Mouse (Mus musculus): ENCODE results near the gene Lrrn4cl. TPM values are rescaled to one million over a fixed set of nuclear protein-coding genes. Genes with fewer than 3 reads are reported as not detected.
A peak's percentile ranks its signal among the peaks of the same experiment; 100 is the strongest.
"Not testable (repeated sequence)": the region's sequence is repeated elsewhere in the genome, so short reads cannot be mapped to it uniquely, and the experiment has no call there.

The Lrrn4cl gene
- total RNA-seq, 2 experiments from 2014 or later: 0.88 to 0.91 TPM

GRCm38 (mm10) chr19:8836327-8836726, 14.2 kb upstream of the Lrrn4cl start:
- DNase-seq (ENCODE audit: low spot score in 2 of 2); intact Hi-C loops (cut with DNase I): not testable (repeated sequence)

GRCm38 (mm10) chr19:8837251-8837791, 13.2 kb upstream of the Lrrn4cl start, which contains the start of gene Bscl2:
TSS of gene Bscl2 (plus strand) at chr19:8837467.
- intact Hi-C loops (cut with DNase I): no loop called here
- DNase-seq (ENCODE audit: low spot score in 2 of 2): peak; percentile 87 to 94

- intact Hi-C loops (cut with DNase I): no loop called here
- DNase-seq (ENCODE audit: low spot score in 2 of 2): peak in 1 of 2 experiments; percentile 72
Observed at GRCm38 (mm10) chr19:8838041-8838730, 12.4 kb upstream of the Lrrn4cl start.

- peak; percentile 86 to 91 for DNase-seq (ENCODE audit: low spot score in 2 of 2)
- intact Hi-C loops (cut with DNase I): no loop called here
Observed at GRCm38 (mm10) chr19:8839103-8839907, 11.3 kb upstream of the Lrrn4cl start, which contains the start of gene Gng3. TSS of gene Gng3 (minus strand) at chr19:8839194.

- intact Hi-C loops (cut with DNase I): loop anchor here (5.0 to 10.0 kb wide), 2 partner anchors 115 to 242 kb away; partner anchors contain the start of gene Tut1
- DNase-seq (ENCODE audit: low spot score in 2 of 2): peak in 1 of 2 experiments; percentile 70
Observed at GRCm38 (mm10) chr19:8839908-8840791, 10.4 kb upstream of the Lrrn4cl start.

GRCm38 (mm10) chr19:8841012-8841411, 9.6 kb upstream of the Lrrn4cl start:
- intact Hi-C loops (cut with DNase I): loop anchor here (5.0 to 10.0 kb wide), 2 partner anchors 114 to 241 kb away; partner anchors contain the start of gene Tut1
- no peak for DNase-seq (ENCODE audit: low spot score in 2 of 2)

GRCm38 (mm10) chr19:8842961-8843360, 7.6 kb upstream of the Lrrn4cl start:
- no peak for DNase-seq (ENCODE audit: low spot score in 2 of 2)
- intact Hi-C loops (cut with DNase I): loop anchor here (5.0 to 10.0 kb wide), 2 partner anchors 112 to 239 kb away; partner anchors contain the start of gene Tut1

GRCm38 (mm10) chr19:8844371-8845129, 6.0 kb upstream of the Lrrn4cl start:
- DNase-seq (ENCODE audit: low spot score in 2 of 2): peak; percentile 86 to 87
- intact Hi-C loops (cut with DNase I): loop anchor here (5.0 to 10.0 kb wide), 2 partner anchors 110 to 238 kb away; partner anchors contain the start of gene Tut1

- intact Hi-C loops (cut with DNase I): loop anchor here (10.0 kb wide), 1 partner anchor 106 kb away; the partner anchor contains the start of gene Tut1
- DNase-seq (ENCODE audit: low spot score in 2 of 2): no peak
Observed at GRCm38 (mm10) chr19:8848356-8848755, 2.2 kb upstream of the Lrrn4cl start.

GRCm38 (mm10) chr19:8851639-8852038, 1.1 kb downstream of the Lrrn4cl start:
- intact Hi-C loops (cut with DNase I): loop anchor here (5.0 to 10.0 kb wide), 2 partner anchors 36 to 263 kb away; partner anchors contain the start of genes 1810009A15Rik and Gm49416
- no peak for DNase-seq (ENCODE audit: low spot score in 2 of 2)

- intact Hi-C loops (cut with DNase I): loop anchor here (5.0 to 10.0 kb wide), 2 partner anchors 35 to 262 kb away; partner anchors contain the start of genes 1810009A15Rik and Gm49416
- DNase-seq (ENCODE audit: low spot score in 2 of 2): no peak
Observed at GRCm38 (mm10) chr19:8852236-8852928, 1.8 kb downstream of the Lrrn4cl start.

GRCm38 (mm10) chr19:8853117-8853516, 2.5 kb downstream of the Lrrn4cl start:
- peak in 1 of 2 experiments; percentile 30 for DNase-seq (ENCODE audit: low spot score in 2 of 2)
- intact Hi-C loops (cut with DNase I): loop anchor here (5.0 to 10.0 kb wide), 2 partner anchors 34 to 262 kb away; partner anchors contain the start of genes 1810009A15Rik and Gm49416

- intact Hi-C loops (cut with DNase I): loop anchor here (10.0 kb wide), 1 partner anchor 257 kb away; no protein-coding TSS in a partner anchor
- peak in 1 of 2 experiments; percentile 36 for DNase-seq (ENCODE audit: low spot score in 2 of 2)
Observed at GRCm38 (mm10) chr19:8857689-8858088, 7.1 kb downstream of the Lrrn4cl start.

- peak in 1 of 2 experiments; percentile 39 for DNase-seq (ENCODE audit: low spot score in 2 of 2)
- intact Hi-C loops (cut with DNase I): loop anchor here (10.0 kb wide), 1 partner anchor 256 kb away; no protein-coding TSS in a partner anchor
Observed at GRCm38 (mm10) chr19:8859018-8859417, 8.4 kb downstream of the Lrrn4cl start.

- intact Hi-C loops (cut with DNase I): no loop called here
- DNase-seq (ENCODE audit: low spot score in 2 of 2): no peak
Observed at GRCm38 (mm10) chr19:8864265-8864664, 13.7 kb downstream of the Lrrn4cl start.

- intact Hi-C loops (cut with DNase I); DNase-seq (ENCODE audit: low spot score in 2 of 2): not testable (repeated sequence)
Observed at GRCm38 (mm10) chr19:8870381-8870780, 19.8 kb downstream of the Lrrn4cl start.

GRCm38 (mm10) chr19:8870838-8871237, 20.3 kb downstream of the Lrrn4cl start:
- no peak for DNase-seq (ENCODE audit: low spot score in 2 of 2)
- intact Hi-C loops (cut with DNase I): no loop called here
